Mouse (Mus musculus) yolk sac, embryonic 10.5 days (tissue): Measurements from ENCODE around the gene Hs3st4.

Experiments
- DNase-seq: peaks from one replicate; pipeline ENCODE4 v3.0.0-alpha.2; 2017; ENCODE audit warnings: low spot score

Hs3st4 gene

DNA sequence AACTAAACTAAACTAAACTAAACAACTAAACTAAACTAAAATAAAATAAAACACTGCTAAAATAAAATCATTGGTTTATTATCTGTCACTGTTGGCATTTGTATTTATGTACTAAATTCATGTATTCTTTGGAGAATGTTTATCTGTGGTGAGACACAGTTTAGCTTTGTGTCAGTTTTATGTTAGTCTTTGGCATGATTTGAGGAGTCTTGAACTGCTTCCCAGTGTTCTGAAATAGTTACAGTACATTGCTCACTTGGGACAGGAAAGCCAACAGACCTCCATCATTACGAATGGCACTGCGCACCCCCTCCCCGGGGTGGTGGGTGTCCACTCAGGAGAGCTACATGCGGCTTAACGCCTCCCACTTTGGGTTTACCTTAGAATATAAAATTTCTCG, 158.6 kb downstream of the Hs3st4 start:
- DNase-seq: no peak

- no peak for DNase-seq
Observed at GRCm38 (mm10) chr7:124150901-124151300, 168.2 kb downstream of the Hs3st4 start.

DNA sequence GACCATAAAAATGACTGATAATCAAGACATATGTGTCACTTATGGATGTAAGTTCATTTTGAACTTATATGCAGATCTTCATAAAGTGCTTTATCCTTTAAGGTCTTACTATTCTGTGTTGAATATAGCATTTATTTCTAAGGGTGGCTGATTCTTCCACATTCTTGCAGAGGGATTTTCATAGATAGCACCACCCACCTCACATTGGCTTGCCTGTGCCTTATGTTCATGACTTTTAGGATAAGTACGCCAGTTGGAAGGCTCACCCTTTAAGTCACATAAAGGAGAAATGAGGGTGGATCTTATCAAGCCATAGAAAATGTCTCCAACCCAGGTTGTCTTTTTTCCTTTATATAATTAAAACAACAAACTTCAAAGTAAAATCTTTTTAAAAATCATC, 180.6 kb downstream of the Hs3st4 start:
- no peak for DNase-seq

DNA sequence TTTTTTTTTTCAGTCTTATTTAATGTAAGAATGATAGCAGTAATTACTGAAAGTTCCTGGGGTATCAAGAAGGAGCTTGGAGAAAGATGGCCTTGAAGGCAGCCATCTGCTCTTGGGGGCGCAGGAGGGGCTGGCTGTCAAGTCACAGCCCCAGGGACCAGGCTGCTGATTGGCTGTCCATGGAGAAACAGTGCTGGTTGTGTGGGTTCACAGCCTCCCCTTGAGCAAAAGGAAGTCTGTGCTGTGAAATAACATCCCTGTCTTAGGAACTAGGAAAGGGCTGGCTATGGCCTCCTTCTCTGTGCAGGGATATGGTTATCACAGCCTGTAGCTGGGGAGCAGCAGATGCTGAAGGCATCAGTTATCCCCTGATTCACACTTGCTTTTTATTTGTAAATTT, 183.6 kb downstream of the Hs3st4 start:
- no peak for DNase-seq

DNA sequence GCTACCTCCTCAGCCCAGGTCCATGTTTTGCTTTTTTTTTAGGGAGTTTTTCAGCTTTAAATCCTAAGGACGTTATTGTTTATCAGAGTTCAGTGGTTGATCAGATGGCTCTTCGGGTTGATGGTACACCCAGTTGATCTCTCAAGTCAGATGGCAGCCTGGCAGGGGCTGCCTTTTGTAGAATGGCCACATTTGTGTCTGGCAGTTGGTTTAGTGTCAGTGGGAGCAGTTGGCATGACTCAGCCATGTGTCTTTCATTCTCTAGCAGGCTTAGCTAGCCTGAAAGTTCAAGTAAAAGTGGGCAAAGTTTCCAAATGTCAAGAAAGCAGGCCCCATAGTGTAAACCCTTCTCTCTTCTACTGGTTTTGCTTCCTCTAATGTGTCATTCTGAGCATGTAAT, 186.1 kb downstream of the Hs3st4 start:
- no peak for DNase-seq

GRCm38 (mm10) chr7:124170001-124170400, 187.3 kb downstream of the Hs3st4 start:
- DNase-seq: no peak

DNA sequence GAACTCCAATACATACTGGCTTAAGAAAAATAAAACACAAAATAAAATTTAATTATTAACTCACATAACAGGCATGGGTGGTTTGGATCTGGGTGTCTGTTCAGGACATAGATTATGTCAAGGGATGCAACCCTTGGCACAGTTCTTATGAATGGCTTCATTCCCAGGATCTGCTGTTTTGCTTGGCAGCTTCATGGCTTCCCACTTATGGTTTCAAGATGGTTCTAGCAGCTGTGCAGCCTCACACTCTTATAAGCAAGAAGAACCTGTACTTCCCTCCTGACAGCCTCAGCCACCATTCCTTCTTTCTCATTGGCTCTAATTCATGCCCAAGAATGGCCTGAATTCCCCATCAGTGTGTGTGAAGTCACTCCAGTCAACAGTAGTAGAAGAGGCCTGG, 189.3 kb downstream of the Hs3st4 start:
- no peak for DNase-seq

DNA sequence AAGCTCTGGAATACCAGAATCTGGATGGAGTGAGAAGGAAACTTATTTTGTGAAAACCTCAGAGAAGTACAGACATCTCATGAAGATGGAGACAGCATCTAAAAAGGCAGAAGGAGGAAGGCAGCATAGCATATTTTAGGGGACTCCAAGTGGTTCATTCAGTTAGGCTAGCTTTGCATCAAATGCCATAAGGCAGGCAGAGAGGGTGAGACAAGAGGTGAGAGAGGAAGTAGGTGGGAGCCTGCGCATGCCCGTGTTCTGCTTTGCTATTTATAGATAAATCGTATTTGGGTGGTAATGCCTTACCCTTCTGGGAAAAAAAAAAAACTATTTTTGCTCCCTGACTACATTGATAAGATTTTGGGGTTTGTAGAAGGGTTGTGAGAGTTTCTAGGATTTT, 198.3 kb downstream of the Hs3st4 start:
- no peak for DNase-seq

DNA sequence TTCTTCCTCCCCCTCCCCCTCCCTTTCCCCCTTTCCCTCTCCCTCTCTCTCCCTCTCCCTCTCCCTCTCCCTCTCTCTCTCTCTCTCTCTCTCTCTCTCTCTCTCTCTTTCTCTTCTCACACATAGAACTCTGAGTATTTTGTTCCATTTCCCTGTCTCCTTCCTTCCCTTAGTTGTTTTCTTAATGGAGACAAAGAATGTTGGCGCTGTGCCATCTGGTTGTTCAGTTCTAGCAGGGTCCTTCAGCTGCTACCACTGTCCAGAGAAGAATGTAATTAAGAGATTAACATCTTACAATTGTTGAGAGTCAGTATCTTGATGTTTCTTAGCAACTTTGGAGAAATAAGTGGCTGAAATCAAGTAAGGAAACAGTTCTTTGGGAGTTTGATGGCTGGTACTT, 202.0 kb downstream of the Hs3st4 start:
- DNase-seq: no peak

DNA sequence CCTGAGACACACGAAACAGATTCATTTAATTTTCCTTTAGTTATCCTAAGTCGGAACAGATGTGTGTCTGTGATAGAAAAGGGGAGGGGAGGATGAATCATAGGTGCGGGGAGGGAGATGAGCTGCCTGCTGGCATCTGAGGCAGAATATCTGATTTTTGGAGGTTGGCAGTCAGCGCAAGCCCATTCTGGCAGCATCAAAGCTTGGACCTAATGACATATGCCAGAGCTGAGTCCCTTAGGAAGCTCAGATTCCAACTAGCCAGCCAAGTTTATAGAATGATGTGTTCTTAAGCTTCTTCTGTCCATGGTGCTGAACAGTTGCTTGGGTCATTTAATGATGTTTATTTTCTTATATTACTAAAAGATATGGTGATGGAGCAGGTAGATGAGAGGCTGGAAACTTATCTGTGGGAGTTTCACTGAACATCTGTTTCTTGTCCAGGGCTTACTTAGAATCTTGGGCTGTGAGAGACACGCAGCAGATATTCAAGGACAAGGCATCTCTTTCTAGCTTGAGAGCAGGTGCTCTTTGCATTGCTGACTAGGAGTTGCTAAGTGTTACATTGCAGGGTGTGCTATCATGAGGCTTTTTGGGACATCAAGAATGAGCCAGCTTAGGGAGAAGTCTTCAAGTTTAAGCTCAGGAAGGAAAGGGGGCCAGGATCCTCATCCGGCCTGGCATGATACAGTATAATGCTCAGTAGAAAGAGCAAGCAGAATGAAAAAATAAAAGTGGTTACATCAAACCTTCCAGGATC, 216.3 kb downstream of the Hs3st4 start:
- no peak for DNase-seq

- DNase-seq: no peak
Observed at GRCm38 (mm10) chr7:124216921-124217320, 234.3 kb downstream of the Hs3st4 start.

DNA sequence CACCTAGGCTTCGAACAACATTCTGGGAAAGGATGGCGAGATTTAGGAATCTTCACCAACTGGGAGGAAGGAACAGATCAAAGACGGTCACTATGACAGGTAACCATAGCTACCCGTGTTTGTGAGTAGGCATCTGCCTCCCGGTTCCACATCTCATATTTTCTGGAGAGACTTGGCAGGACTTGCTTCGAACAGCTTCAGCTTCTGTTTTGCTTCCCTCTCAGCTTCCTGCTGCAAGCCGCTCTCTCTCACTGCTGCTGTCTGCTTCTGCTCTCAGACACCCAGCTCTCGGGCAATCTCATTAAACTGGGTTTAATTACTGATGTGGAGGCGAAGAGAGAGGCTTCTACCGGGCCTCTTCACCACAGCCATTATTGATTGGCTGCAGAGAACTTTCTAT, 237.9 kb downstream of the Hs3st4 start:
- DNase-seq: no peak

DNA sequence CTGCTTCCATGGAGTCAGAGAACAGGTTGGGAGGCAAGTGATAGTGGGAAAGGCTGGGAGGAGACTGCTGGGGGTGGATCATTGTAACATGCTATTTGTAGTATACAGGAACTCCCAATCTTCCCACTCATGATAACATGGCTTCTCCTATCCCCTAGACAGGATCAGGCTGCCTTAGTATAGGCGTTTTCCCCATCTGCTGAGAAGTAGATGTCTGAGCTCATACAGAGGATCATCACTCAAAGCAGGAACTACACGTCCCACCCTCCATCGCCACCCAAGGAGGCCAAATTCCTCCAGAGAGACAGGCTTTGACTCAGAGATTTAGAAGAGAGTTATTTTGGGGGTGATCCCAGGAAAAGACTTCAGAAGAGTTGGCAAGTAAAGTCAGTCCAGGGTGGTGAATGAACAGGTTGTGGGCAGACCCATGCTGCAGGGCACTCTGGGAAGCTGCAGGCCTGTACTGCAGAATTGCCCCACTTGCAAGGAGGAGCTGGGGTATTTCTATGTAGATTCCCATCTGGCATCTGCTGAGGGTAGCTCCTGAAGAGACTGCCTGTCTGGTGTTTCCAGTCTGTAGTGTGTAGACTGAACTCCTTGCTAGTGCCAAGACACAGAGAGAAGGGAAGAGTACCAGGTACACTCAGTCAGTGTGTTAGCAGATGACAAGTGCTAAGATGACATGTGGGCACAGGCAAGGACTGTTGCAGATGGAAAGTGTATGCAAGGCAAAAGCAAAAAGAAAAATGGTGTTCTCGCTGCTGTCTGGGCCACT, 255.4 kb downstream of the Hs3st4 start:
- no peak for DNase-seq

GRCm38 (mm10) chr7:124239903-124240647, 257.4 kb downstream of the Hs3st4 start:
- DNase-seq: no peak

DNA sequence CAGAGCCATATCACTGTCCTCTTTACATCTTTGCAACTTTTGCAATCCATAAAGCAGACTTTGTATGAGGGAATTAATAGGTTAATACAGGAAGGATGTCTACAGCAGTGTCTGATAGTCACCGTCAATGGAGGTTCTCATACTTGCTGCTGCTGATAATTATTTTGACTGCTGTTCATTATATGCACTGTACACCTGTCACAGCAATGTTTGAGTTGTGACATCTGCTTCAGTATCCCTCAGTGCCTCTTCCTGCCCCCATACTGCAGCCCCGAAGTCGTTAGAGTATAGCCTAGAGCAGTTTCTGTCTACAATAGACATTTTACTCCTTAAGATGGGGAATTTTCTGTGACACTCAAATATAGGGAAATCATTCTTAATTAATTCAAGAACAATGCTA, 267.2 kb downstream of the Hs3st4 start:
- no peak for DNase-seq

- DNase-seq: no peak
Observed at GRCm38 (mm10) chr7:124250566-124250965, 267.9 kb downstream of the Hs3st4 start.

DNA sequence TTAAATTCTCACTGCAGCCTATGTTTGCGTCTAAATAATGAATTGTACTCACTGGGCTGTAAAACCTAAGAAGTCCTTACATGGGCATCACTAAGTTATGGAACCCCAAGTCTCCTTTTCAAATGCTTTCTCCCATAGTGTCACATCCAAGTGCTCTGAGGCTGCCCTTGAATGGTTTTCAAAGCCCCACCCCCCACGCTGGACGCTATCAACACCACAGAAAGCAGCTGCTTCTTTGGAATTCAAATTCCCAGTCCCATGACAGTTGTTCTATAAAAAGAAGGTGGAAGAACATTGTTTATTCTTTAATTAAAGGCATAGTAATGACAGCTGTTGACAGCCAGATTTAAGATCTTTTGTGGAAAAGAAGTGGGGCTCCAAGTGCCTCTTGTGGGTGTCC, 275.8 kb downstream of the Hs3st4 start:
- no peak for DNase-seq

- DNase-seq: no peak
Observed at GRCm38 (mm10) chr7:124270734-124271133, 288.1 kb downstream of the Hs3st4 start.

DNA sequence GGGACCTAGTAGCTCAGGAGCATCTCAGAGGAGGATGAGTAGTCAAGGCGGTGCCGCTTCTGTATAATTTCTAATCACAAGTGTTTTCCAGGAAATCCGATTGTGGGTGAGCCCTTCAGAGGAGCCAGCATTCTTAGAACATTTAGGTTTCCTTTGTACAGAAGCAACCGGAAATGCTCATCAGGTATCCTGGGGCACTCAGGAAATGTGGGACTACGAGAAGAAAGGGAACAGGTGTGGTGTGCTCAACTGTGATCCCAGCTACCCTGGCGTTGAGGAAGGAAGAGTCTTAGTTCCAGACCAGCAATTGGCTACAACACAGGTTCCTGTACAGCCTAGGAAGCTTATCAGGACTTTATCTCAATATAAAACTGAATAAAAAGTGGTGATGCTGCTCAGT, 307.2 kb downstream of the Hs3st4 start:
- no peak for DNase-seq

DNA sequence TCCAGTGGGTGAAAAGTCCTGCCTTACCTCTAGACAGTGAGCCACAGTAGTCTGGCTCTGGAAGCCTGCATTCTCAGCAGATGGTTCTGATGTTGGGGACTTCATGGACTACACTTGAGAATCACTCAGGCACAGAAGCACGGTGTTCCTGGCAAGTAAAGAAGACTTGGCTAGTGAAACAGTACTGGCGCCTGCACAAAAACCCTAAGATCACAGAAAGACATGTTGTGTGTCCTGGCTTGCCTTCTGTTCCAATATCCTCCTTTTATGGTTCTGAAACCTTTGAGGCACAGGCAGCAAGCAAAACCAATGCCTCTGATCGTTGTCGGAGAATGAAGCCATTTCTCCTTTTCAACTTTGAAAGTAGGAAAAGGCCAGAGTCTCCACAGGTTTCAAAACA, 336.8 kb downstream of the Hs3st4 start:
- DNase-seq: no peak

GRCm38 (mm10) chr7:124335635-124336034, 353.0 kb downstream of the Hs3st4 start:
- peak; percentile 3 for DNase-seq

GRCm38 (mm10) chr7:124341510-124341909, 358.8 kb downstream of the Hs3st4 start:
- no peak for DNase-seq
